In the genomic region with DNA sequence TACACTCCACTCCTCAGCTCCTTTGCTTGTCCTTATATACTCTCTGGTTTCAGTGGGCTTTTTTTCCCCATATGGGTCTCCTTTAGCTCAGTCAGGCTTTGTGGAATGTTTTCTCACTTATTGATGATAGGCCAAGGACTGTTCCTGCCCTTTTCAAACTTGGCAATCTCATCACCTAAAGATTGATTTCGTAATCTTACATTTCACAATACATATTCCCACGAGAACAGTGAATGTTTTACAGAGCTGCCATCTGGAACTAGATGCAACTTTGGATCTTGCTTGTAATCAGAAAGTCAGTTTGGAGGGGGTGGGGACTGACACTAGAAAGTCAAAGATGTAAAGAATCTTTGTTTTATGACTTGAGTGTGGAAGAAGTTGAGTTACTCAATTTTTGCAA, we compare ENCODE assay signal across 28 mouse cellular contexts. TPM values are rescaled to one million over a fixed set of nuclear protein-coding genes. Genes with fewer than 3 reads are reported as not detected.
A peak's percentile ranks its signal among the peaks of the same experiment; 100 is the strongest.
DNase-seq lines count a peak whose midpoint lies in the region; ATAC-seq and TF ChIP-seq lines count a peak whose summit lies in the region.
"Had no signal": no experiment of that assay in that cellular context is flagged by ENCODE, and none has a peak within 500 bp of the region (broad histone marks: within the 10 kb centered on the region; RNA-seq: fewer than 3 reads in every experiment).

Mup21 (minus strand) TSS at position 53 of the 400 bp plus-strand sequence.

- no peak within 1 kb of the TSS for H3K4me2 ChIP-seq in liver, postnatal 0 days (ENCODE audit: low read depth, low read length)
- H3K4me2 ChIP-seq in liver, embryonic 11.5 days: no peak within 1 kb of the TSS
- H3K4me2 ChIP-seq: embryonic facial prominence, embryonic 13.5 days; embryonic facial prominence, embryonic 15.5 days; forebrain, embryonic 12.5 days; forebrain, embryonic 15.5 days had no signal

- H3K27me3 ChIP-seq in liver, postnatal 0 days (ENCODE audit: insufficient read depth, low read length): no peaks in the 10 kb centered on the region
- H3K27me3 ChIP-seq in liver, embryonic 11.5 days (replicated peaks; ENCODE audit: control insufficient read depth, insufficient read depth, low read length): no peaks in the 10 kb centered on the region
- H3K27me3 ChIP-seq: embryonic facial prominence, embryonic 13.5 days; embryonic facial prominence, embryonic 15.5 days; forebrain, embryonic 12.5 days; forebrain, embryonic 15.5 days; Patski had no signal

- TF ChIP-seq EP300 in liver, postnatal 0 days (IDR thresholded peaks at IDR 0.05; ENCODE audit: low read depth): no peak

- ATAC-seq in liver, postnatal 0 days: peak; percentile 36; the same call in 1 of the 2 replicates
- ATAC-seq in liver, embryonic 11.5 days (replicated peaks; ENCODE audit: low FRiP score): no peak
- ATAC-seq: activated CD4-positive, CD25-positive, alpha-beta regulatory T cell, adult 4 months; forebrain, embryonic 15.5 days; forebrain, postnatal 0 days; Patski had no signal

- 48% methylated on average over 2 of the region's 2 CpGs for WGBS in liver, postnatal 0 days (ENCODE audit: insufficient replicate concordance)
- WGBS in liver, embryonic 11.5 days: 60% methylated on average over 2 of the region's 2 CpGs

- no peak for DNase-seq in liver, postnatal 0 days
- DNase-seq in liver, embryonic 11.5 days (ENCODE audit: low spot score): no peak
- DNase-seq in adipocyte (ENCODE audit: low spot score): peak; percentile 33
- peak; percentile 7 for DNase-seq in skeletal muscle tissue, adult 2 months (ENCODE audit: low read depth, low spot score)
- no peak for DNase-seq in kidney, adult 9 months
- no peak for DNase-seq in spleen, postnatal 10 days (ENCODE audit: low spot score in 2 of 2)
- DNase-seq: adrenal gland, adult 2 months; adrenal gland, postnatal 10 days; adrenal gland, postnatal 25 days; cerebellum, adult 11 months; cerebellum, adult 18-20 months; cerebellum, adult 8-10 months; cerebellum, adult 9-11 months; cerebellum, postnatal 14 days; cerebellum, postnatal 36 days; embryo, embryonic 11 days; forebrain, postnatal 0 days had no signal

- no peak for TF ChIP-seq CTCF in liver, postnatal 0 days (IDR thresholded peaks at IDR 0.05; ENCODE audit: low read depth)

- no peaks in the 10 kb centered on the region for H3K4me1 ChIP-seq in liver, postnatal 0 days (ENCODE audit: insufficient read depth)
- H3K4me1 ChIP-seq in liver, embryonic 11.5 days (replicated peaks; ENCODE audit: control insufficient read depth, insufficient read depth, low read length): no peaks in the 10 kb centered on the region
- H3K4me1 ChIP-seq: embryonic facial prominence, embryonic 13.5 days; embryonic facial prominence, embryonic 15.5 days; forebrain, embryonic 10.5 days; forebrain, embryonic 12.5 days; forebrain, embryonic 15.5 days had no signal

- no peak within 1 kb of the TSS for H3K27ac ChIP-seq in liver, postnatal 0 days (ENCODE audit: low read depth)
- no peak within 1 kb of the TSS for H3K27ac ChIP-seq in liver, embryonic 11.5 days (ENCODE audit: low read depth, low read length)
- H3K27ac ChIP-seq: embryonic facial prominence, embryonic 13.5 days; embryonic facial prominence, embryonic 15.5 days; forebrain, embryonic 10.5 days; forebrain, embryonic 12.5 days; forebrain, embryonic 15.5 days had no signal

- H3K9me3 ChIP-seq in liver, postnatal 0 days (ENCODE audit: low read length): no peaks in the 10 kb centered on the region
- no peaks in the 10 kb centered on the region for H3K9me3 ChIP-seq in liver, embryonic 11.5 days (ENCODE audit: control insufficient read depth, low read length)
- H3K9me3 ChIP-seq: embryonic facial prominence, embryonic 13.5 days; embryonic facial prominence, embryonic 15.5 days; forebrain, embryonic 12.5 days; forebrain, embryonic 15.5 days had no signal

- no peak within 1 kb of the TSS for H3K4me3 ChIP-seq in liver, postnatal 0 days (ENCODE audit: low read depth, low read length)
- no peak within 1 kb of the TSS for H3K4me3 ChIP-seq in liver, embryonic 11.5 days (ENCODE audit: low read depth, low read length)
- H3K4me3 ChIP-seq: embryonic facial prominence, embryonic 13.5 days; embryonic facial prominence, embryonic 15.5 days; erythroblast, embryonic 14.5 days; forebrain, embryonic 10.5 days; forebrain, embryonic 12.5 days; forebrain, embryonic 15.5 days had no signal

- no peak within 1 kb of the TSS for H3K9ac ChIP-seq in liver, postnatal 0 days (replicated peaks)
- no peak within 1 kb of the TSS for H3K9ac ChIP-seq in liver, embryonic 11.5 days (ENCODE audit: low read depth, low read length)
- H3K9ac ChIP-seq: embryonic facial prominence, embryonic 13.5 days; embryonic facial prominence, embryonic 15.5 days; forebrain, embryonic 12.5 days; forebrain, embryonic 15.5 days; forebrain, postnatal 0 days had no signal

- no peaks in the 10 kb centered on the region for H3K36me3 ChIP-seq in liver, postnatal 0 days (replicated peaks; ENCODE audit: insufficient read depth, low read length)
- no peaks in the 10 kb centered on the region for H3K36me3 ChIP-seq in liver, embryonic 11.5 days (ENCODE audit: control insufficient read depth, insufficient read depth, low read length)
- H3K36me3 ChIP-seq: embryonic facial prominence, embryonic 13.5 days; embryonic facial prominence, embryonic 15.5 days; forebrain, embryonic 10.5 days; forebrain, embryonic 12.5 days; forebrain, embryonic 15.5 days had no signal

RNA-seq across cellular contexts. Expression of gene Mup21, which starts in this region (rescaled TPM):
- polyA plus RNA-seq in liver, postnatal 0 days (2015; fragmentation: Nextera tagmentation; extraction: Ambion mirVana): not detected in 2 replicates
- polyA plus RNA-seq in liver, embryonic 11.5 days (2014; fragmentation: Nextera tagmentation; extraction: Ambion mirVana): not detected in 2 replicates
- polyA plus RNA-seq: activated CD4-positive, CD25-positive, alpha-beta regulatory T cell, adult 4 months; adrenal gland, adult 2 months; brain, embryonic 14.5 days; C2C12; embryonic facial prominence, embryonic 11.5 days; embryonic facial prominence, embryonic 13.5 days; embryonic facial prominence, embryonic 15.5 days; erythroblast, embryonic 14.5 days; forebrain, embryonic 10.5 days; forebrain, embryonic 12.5 days; forebrain, embryonic 15.5 days; forebrain, postnatal 0 days; Patski had no signal

Comparison
In these comparisons a context has a peak if more than half of its experiments do, and no peak if none do; other contexts are left out.
1. Peak in ATAC-seq in liver, postnatal 0 days; RNA of the gene not detected or under 1 TPM.
2. DNase-seq: peak in adipocyte (single experiment) and skeletal muscle tissue, adult 2 months (single experiment); none in liver, postnatal 0 days (single experiment), liver, embryonic 11.5 days (single experiment), kidney, adult 9 months (single experiment) and spleen, postnatal 10 days (0 of 2).